Mouse (Mus musculus) cerebellum, postnatal 4 days (tissue): ENCODE measurements at regions not wholly inside any gene's neighbourhood (a gene's known extent, or its start where the extent isn't known, plus 50 kb on each side); places are given as distances from the start of the nearest gene placed in this dataset.
A peak's percentile ranks its signal among the peaks of the same experiment; 100 is the strongest.
"Not testable (repeated sequence)": the region's sequence is repeated elsewhere in the genome, so short reads cannot be mapped to it uniquely, and the experiment has no call there.

ENCODE experiments used
- DNase-seq, 2 experiments: peaks; one replicate each; pipeline ENCODE4 v3.0.0; 2022; ENCODE audit warnings: low spot score in 2 of 2, mixed read lengths in 1 of 2

DNA sequence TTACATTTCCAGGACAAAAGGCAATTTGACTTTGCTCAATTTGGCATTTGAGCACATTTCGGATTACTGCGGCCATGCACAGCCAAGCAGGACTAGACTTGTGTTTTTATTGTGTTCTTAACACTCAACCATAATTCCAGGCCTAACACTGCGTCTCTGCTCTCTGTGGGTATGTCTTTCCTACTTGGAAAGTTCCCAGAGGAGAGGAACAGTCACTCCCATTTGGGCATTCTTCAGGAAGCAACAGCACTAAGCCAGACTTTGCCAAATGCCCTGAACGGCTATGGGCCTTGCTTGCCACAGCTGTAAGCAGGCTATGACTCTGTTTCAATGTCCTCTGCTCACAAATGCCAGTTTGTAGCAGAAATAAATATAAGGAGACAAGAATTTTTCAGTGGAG lies 56.5 kb upstream of the Pdk3 start:
- no peak for DNase-seq

DNA sequence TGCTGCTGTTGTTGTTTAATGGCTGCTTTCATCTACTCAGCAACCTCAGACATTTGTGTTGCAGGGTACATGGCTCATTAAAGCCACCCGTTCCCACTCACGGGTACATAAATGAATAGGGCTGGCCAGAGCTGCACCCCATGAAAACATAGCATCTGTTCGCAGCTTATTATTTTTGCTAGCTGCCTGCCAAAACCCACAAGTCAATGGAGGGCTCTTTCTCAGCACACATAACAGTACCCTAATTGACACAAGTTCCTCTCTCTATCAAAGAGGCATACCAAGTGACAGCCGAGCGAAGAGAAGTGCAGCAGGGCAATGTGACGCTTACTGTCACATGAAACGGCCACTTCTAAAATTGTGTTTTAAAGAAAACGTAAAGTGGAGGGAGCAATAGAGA lies 57.0 kb upstream of the Pdk3 start:
- no peak for DNase-seq

DNA sequence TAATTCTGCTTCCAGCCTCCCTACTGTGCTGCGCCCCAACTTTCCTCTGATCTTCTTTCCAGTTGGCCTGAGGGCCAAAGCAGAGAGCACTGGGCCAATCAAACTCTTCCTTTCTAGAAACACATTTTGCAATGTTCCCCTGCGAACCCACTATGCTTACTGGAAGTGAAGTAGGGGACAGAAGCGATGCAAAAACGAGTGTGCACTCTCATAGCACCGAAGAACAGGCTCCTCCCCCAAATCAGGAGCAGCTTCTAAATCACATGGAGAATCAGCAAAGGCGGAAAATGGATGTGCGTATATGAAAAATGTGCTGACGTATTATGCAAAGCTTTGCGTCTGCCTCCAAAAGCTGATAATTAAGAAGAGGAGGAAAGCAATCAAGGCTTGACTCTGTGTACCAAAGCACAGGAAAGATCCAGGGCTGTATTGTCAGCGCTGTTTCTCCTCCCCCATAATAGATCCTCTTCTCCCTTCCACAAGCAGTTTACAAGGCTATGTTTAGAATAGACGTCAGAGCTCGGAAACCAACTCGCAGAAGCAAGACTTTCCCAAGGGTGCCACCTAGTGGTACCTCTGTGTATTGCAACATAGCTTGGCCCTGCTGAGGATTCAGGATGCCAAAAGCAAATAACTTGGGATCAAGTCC lies 57.5 kb upstream of the Pdk3 start:
- peak; percentile 55 to 85 for DNase-seq

DNA sequence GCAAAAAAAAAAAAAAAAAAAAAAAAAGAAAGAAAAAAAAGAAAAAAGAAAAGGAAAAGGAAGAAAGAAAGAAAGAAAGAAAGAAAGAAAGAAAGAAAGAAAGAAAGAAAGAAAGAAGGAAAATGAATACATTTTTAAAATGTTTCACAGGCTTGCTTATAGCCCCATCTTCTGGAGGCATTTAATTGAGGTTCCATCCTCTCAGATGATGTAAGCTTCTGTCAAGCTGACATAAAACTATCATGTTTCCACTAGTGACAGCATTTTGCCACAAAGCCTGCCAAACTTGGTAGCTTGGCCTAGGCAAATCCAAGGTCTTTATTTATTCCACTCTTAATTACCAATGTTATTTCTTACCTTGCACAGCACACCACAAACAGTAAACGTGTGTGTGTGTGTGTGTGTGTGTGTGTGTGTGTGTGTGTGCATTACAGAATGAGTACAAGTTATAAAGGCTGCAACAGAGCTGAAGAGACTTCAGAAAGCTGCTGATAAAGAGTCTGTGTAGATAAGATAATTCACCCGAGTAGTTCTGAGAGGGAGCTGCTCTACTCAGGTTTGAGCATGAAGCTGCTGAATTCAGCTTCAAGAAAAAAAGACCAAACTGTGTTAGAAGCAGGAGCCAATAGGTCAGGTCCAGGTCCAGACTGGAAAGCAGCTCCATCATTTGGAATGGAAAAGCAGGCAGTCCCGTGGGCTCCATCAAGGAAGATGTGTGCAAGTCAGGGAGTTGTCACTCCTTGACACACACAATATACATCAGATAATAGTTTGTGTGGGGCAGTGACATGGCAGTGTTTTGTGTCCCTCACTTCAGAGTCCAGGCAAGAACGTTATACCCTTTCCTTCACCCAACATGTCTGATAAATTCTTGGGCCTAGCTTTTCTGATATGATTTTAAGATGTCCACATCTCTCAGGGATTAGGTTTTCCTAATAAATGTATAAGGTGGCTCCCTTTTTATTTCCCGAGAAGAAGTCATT lies 65.1 kb upstream of the Pdk3 start:
- DNase-seq = no peak

DNA sequence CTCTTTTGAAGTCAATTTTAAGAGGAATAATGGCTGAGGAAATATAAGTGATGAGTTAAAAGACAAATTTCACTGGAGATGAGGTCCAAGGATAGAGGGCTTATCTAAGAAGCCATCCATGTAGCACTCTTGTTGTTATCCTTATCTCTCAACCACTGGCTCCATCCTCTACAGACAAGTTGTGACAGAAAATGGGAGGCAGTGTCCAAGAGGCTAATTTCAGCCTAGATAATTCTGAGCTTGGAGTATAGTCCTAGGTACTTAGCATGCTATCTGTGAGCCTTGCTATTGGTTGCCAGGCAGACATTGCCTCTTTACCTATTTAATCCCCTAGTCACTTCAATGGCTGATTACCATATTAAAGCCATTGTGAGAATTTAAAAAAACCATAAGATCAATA lies 65.2 kb upstream of the AU015836 start:
- no peak for DNase-seq

DNA sequence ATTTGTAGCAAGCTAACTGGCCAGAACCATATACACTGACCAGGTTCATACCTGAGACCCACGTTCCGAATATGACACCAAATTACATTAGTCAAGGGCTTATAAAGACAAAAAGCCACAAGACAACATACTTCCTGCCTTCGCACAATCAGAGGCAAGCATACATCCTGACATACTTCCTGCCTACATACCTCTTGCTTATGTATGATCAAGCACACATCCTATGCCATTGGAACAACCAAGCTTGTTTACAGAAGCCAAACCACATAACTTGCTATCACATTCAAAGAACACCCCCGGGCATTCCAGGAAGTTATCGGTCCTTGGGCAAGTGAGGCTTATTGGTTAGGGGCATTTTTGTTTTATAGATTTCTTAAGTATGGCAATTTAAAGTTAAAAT lies 62.9 kb upstream of the AU015836 start:
- no peak for DNase-seq

DNA sequence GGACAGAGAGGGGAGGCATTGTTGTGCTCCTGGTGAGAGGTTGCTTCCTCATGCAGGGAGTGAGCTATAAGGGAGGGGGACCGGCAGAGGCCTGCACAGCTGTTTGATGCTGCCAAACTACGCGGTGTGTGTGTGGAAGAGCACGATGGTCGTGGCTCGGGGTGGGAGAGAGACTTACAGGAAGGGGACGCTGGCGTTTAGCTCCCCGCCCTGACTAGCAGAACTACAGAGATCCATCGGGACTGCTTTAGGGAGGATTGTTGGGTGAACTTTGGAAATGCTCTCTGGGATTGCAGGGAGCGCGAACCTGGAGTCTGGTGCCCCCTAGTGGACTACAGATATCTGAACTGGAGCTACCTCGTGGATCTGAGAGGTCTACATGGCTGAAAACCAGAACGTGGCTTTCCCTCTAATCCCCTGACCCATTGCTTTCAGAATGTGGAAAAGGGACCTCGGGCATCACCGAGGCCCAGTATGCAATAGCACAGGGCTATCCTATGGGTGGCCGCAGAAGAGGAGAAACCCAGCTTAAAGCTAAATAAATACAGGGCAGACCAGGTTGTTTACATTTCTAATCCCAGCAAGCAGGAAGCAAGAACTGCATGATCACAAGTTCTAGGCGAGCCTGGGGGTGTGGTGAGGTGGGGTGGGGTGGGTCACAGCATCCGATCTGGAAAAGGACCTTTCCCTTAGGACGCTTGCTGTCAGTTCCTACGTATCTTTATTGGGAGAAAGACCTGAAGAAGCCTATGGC lies 57.2 kb upstream of the AU015836 start:
- DNase-seq = peak in 1 of 2 experiments; percentile 40

DNA sequence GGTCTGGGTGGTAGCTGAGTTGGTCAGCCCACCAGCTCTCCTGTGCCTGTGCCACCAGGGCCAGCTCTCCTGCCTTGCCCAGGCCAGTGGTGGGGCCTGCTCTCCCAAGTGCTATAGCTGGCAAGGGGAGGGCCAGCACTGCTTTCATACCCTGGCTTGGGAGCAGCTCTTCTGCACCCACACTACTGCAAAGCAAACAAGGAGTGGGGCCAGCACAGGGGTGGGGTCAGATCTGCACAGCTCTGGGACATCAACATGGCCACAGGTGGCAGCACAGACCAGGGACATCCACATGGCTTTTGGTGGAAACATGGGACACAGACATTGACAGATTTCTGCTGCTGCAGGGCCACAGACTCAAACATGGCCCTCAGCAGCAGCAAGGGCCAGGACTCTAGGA lies 52.9 kb upstream of the AU015836 start:
- DNase-seq = no peak

DNA sequence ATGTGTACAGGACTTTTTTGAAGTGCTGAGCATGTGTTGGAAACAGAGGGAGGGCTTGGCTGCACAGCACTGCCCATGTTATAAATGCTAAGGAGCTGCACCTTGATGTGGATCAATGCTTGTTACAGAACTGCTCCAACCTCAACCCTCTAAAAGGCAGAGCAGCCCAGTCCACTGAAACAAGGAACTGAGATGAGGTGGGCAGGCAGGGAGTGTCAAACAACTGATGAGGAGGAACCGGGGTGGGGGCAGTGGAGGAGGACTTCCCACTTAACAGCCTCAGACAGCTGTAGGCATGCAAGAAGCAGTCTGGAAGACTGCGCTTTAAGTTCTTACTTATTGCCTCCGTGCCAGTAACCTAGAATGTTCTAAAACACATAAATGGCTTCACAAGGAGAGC lies 51.1 kb upstream of the AU015836 start:
- DNase-seq = not testable (repeated sequence)
